Mouse (Mus musculus) liver, embryonic 14.5 days (tissue): ENCODE results near the gene Bace2. TPM values are rescaled to one million over a fixed set of nuclear protein-coding genes. Genes with fewer than 3 reads are reported as not detected.

Source experiments
- ATAC-seq: fragments of 200-750 bp; cut with Nextera tagmentation; 2 replicates; pipeline ENCODE4 v1.8.0; 2017; ENCODE audit warnings: moderate number of reproducible peaks, mild to moderate bottlenecking, moderate library complexity; ENCODE audit not compliant: insufficient read depth
- DNase-seq, 3 experiments: peaks; one replicate each; pipeline ENCODE4 v3.0.0-alpha.2; 2012 to 2013; ENCODE audit warnings: low read depth in 3 of 3, low spot score in 3 of 3
- H3K27ac ChIP-seq: fragments of 300-500 bp; sonication (generic); 2 replicates; pipeline ENCODE4 v1.5.1; 2014; ENCODE audit warnings: moderate library complexity, mild to moderate bottlenecking, control low read depth, inconsistent platforms
- H3K27me3 ChIP-seq: fragments of 300-500 bp; sonication (generic); 2 replicates; pipeline ENCODE4 v1.6.1; 2014; ENCODE audit warnings: mild to moderate bottlenecking, low read length, moderate library complexity; ENCODE audit not compliant: control insufficient read depth, insufficient read depth
- H3K36me3 ChIP-seq: fragments of 300-500 bp; sonication (generic); replicated peaks from 2 replicates; pipeline ENCODE4 v1.6.1; 2014; ENCODE audit warnings: low read depth; ENCODE audit not compliant: control insufficient read depth, insufficient read depth
- H3K4me1 ChIP-seq, 2 experiments: fragments of 200-500 bp in 1 of 2; fragments of 300-500 bp in 1 of 2; sonication (generic) in 1 of 2; replicated peaks; 2 replicates each; pipeline ENCODE4 v1.6.1; 2012 to 2014; ENCODE audit warnings: antibody characterized with exemption in 1 of 2, inconsistent platforms in 1 of 2, low read length in 1 of 2; ENCODE audit not compliant: control insufficient read depth in 2 of 2, insufficient read depth in 2 of 2
- H3K4me2 ChIP-seq: fragments of 300-500 bp; sonication (generic); 2 replicates; pipeline ENCODE4 v1.6.1; 2014; ENCODE audit warnings: low read depth, mild to moderate bottlenecking, control low read depth, moderate library complexity
- H3K4me3 ChIP-seq, 2 experiments: fragments of 200-500 bp in 1 of 2; fragments of 300-500 bp in 1 of 2; sonication (generic) in 1 of 2; 2 replicates each; pipeline ENCODE4 v1.5.1; 2012 to 2014; ENCODE audit warnings: low read depth in 2 of 2, low read length in 2 of 2, mild to moderate bottlenecking in 2 of 2, control low read depth in 1 of 2, inconsistent platforms in 1 of 2, moderate library complexity in 1 of 2; ENCODE audit not compliant: insufficient read depth in 1 of 2
- H3K9ac ChIP-seq: fragments of 300-500 bp; sonication (generic); replicated peaks from 2 replicates; pipeline ENCODE4 v1.6.1; 2014; ENCODE audit warnings: mild to moderate bottlenecking, control low read depth, moderate library complexity
- H3K9me3 ChIP-seq: fragments of 300-500 bp; sonication (generic); 2 replicates; pipeline ENCODE4 v1.6.1; 2016; ENCODE audit warnings: low read length, mixed read lengths; ENCODE audit not compliant: control insufficient read depth
- CTCF ChIP-seq: IDR thresholded peaks from 2 replicates; pipeline ENCODE4 v1.5.1; 2016; ENCODE audit warnings: antibody characterized with exemption, low read depth, control low read depth
- EP300 ChIP-seq: IDR thresholded peaks from 2 replicates; pipeline ENCODE4 v1.6.1; 2016; ENCODE audit warnings: antibody characterized with exemption, low read depth
- WGBS: fragments of 180-500 bp; shearing (Covaris S2); extraction: QIAGEN DNeasy Blood & Tissue Kit; methylation state at CpG from one replicate; pipeline ENCODE4 v1.1.7; 2014; ENCODE audit not compliant: insufficient replicate concordance; 5-methylcytosine and 5-hydroxymethylcytosine counted together
- polyA plus RNA-seq, 2 experiments: library from polyadenylated mRNA; depleted of rRNA in 1 of 2; stranded (reverse) in 1 of 2; unstranded in 1 of 2; fragments of >200 nt; fragmentation: Nextera tagmentation in 1 of 2; extraction: Ambion mirVana in 1 of 2; gene quantifications; 2 replicates each; pipeline versions ENCODE4 v1.2.1 to v1.2.3; 2012 to 2014

Bace2 gene
- polyA plus RNA-seq, 2 experiments = 0.57 to 3.4 TPM

GRCm38 (mm10) chr16:97321576-97321975 is 35.0 kb upstream of the Bace2 start:
- Histone ChIP-seq H3K4me3 (no peak overlapping the region), H3K4me1 (no peaks in the 10 kb centered on the region), H3K4me2 (no peak overlapping the region), H3K27me3 (no peaks in the 10 kb centered on the region), H3K36me3 (no peaks in the 10 kb centered on the region), H3K27ac (no peak overlapping the region), H3K9ac (no peak overlapping the region), H3K9me3 (no peaks in the 10 kb centered on the region)
- WGBS = 44% methylated on average over 3 of the region's 3 CpGs
- DNase-seq = no peak
- no peak for TF ChIP-seq EP300
- TF ChIP-seq CTCF = no peak
- ATAC-seq = no peak

- Histone ChIP-seq H3K36me3 (no peaks in the 10 kb centered on the region), H3K9ac (no peak overlapping the region), H3K27me3 (no peaks in the 10 kb centered on the region), H3K9me3 (no peaks in the 10 kb centered on the region), H3K4me1 (no peaks in the 10 kb centered on the region), H3K4me2 (no peak overlapping the region), H3K4me3 (no peak overlapping the region), H3K27ac (no peak overlapping the region)
- DNase-seq = no peak
- no peak for TF ChIP-seq CTCF
- no peak for TF ChIP-seq EP300
- no peak for ATAC-seq
Observed at GRCm38 (mm10) chr16:97322604-97323003, 33.9 kb upstream of the Bace2 start.

- ATAC-seq (no peak), DNase-seq (no peak)
- Histone ChIP-seq H3K36me3 (no peaks in the 10 kb centered on the region), H3K27me3 (no peaks in the 10 kb centered on the region), H3K4me3 (no peak overlapping the region), H3K9me3 (no peaks in the 10 kb centered on the region), H3K27ac (no peak overlapping the region), H3K4me1 (no peaks in the 10 kb centered on the region), H3K9ac (no peak overlapping the region), H3K4me2 (no peak overlapping the region)
- TF ChIP-seq EP300 (no peak), CTCF (peak; percentile 51)
- 31% methylated on average over 8 of the region's 8 CpGs for WGBS
Observed at GRCm38 (mm10) chr16:97325975-97326374, 30.6 kb upstream of the Bace2 start.

- no peak overlapping the region for H3K4me2 ChIP-seq
- no peak for TF ChIP-seq CTCF
- TF ChIP-seq EP300 = no peak
- H3K9ac ChIP-seq = no peak overlapping the region
- H3K36me3 ChIP-seq = no peaks in the 10 kb centered on the region
- ATAC-seq (no peak), DNase-seq (no peak)
- H3K4me3 ChIP-seq = no peak overlapping the region
- H3K9me3 ChIP-seq = no peaks in the 10 kb centered on the region
- H3K27me3 ChIP-seq = no peaks in the 10 kb centered on the region
- no peak overlapping the region for H3K27ac ChIP-seq
- no peaks in the 10 kb centered on the region for H3K4me1 ChIP-seq
- 60% methylated on average over 2 of the region's 2 CpGs for WGBS
Observed at GRCm38 (mm10) chr16:97328602-97329001, 27.9 kb upstream of the Bace2 start.

- no peaks in the 10 kb centered on the region for H3K9me3 ChIP-seq
- ATAC-seq = no peak
- H3K36me3 ChIP-seq = no peaks in the 10 kb centered on the region
- TF ChIP-seq CTCF = no peak
- no peak for TF ChIP-seq EP300
- peaks cover 26% of the 10 kb centered on the region for H3K27me3 ChIP-seq
- no peak overlapping the region for H3K4me3 ChIP-seq
- WGBS = 34% methylated on average over 2 of the region's 2 CpGs
- H3K4me2 ChIP-seq = no peak overlapping the region
- no peaks in the 10 kb centered on the region for H3K4me1 ChIP-seq
- no peak overlapping the region for H3K9ac ChIP-seq
- DNase-seq = no peak
- H3K27ac ChIP-seq = no peak overlapping the region
Observed at GRCm38 (mm10) chr16:97353013-97353412, 3.5 kb upstream of the Bace2 start.
